Mouse (Mus musculus) lung, adult 18-20 months (tissue): Measurements from ENCODE around the gene Ccnjl.

ENCODE experiments used
- DNase-seq, 2 experiments: peaks; one replicate each; pipeline ENCODE4 v3.0.0; 2022; ENCODE audit warnings: mixed read lengths in 2 of 2

Ccnjl gene

DNA sequence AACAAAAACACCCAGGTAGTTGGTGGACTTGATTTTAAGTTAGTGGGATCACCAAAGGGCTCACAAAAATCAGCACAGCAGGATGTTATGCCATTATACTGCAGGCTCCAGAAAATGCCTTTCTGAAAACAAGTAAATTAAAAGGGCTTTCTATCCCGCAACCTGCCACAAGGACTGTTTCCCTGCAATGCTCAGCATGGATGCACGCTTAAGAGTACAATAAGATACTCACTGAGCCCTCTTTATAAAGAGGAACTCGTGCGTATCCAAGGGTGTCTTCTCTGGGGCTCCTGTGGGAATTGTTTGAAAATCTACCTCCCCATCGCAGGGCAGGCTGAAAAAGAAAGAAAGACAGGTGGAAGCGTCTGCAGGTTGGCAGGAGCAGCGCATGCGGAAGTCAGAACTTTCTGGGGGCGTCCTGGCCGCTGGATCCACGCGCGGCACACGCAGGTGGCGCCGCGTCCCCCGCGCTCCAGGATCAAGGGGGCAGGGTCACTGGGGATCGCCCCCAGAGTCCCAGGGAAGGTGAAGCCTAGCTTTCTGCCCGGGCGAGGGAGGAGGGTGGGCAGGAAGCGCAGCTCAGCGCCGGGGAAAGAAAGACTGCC, 404 bp upstream of the Ccnjl start:
- no peak for DNase-seq

DNA sequence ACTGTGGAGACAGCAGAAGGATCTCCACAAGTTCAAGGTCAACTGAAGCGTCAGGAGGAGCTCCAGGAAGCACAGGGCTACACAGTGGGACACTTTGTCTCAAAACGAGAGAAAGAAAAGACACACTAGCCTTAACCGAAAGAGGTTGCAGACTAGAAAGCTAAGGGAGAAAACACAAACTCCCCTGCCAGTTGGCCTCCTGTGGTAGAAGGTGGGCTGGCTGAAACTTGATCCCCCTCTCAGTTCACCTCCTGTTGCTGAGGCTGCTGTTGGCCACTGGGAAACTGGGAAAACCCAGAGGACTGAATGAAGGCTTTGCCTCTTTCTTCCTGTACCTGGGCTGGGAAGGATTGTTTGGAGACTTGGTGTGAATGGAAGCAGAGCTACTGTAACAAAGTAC, 1.5 kb downstream of the Ccnjl start:
- DNase-seq = no peak

DNA sequence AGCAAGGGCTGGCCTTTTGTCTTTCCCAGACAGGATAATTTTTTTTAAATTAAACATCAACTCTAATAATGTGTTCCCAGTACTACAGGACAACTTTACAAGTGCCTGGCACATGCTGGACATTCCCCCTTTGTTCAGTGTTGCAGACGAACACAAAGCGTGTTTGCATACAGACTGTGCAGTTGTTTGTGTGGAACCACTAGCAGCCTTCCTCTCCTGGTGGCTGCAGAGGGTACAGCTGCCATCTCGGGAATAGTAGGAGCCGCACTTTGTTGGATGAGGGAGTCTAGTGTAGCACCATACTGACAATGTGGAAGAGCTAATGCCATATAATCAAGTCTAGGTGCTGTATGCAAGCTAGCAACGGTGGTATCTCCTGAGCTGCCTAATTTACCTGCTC, 3.0 kb downstream of the Ccnjl start:
- no peak for DNase-seq

- no peak for DNase-seq
Observed at GRCm38 (mm10) chr11:43537074-43537473, 8.5 kb downstream of the Ccnjl start.

- DNase-seq = no peak
Observed at GRCm38 (mm10) chr11:43539863-43540262, 11.3 kb downstream of the Ccnjl start.

DNA sequence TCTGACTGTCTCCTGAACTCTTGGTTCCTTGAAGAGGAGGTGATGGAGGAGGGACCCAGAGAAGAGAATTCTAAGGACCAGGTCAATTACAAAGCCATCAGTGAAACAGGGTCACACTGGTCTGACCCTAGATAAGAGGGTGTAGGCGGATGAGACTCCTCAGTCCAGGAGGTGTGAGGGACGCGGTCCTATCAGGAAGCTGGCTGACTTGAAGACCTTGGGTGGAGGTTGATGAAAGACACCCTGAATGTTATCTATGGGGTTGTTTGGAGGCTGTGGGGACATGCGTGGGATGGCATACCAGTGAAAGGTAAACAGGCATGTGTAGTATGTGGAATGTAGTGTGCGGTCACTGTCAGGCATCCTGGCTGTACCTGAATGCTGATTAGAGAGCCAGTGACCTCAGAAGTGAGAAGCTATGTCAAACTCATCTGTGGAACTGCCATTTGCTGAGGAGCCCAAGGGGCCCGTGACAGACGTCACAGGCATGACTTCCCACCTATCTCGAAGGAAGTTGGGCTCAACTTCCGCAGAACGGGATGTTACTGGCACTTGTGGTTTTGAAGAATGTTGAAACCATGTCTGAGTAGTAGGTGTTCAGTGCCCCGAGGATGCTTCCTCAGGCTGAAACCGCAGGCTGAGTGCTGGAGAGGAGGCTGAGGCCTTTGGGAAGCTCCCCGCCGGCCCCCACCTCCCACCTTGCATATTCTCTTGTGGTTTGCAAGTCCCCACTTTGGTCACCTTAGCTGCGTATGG, 15.3 kb downstream of the Ccnjl start:
- DNase-seq = peak; percentile 16 to 17

- DNase-seq = no peak
Observed at GRCm38 (mm10) chr11:43544819-43545218, 16.2 kb downstream of the Ccnjl start.

GRCm38 (mm10) chr11:43545873-43546475, 17.4 kb downstream of the Ccnjl start:
- no peak for DNase-seq

DNA sequence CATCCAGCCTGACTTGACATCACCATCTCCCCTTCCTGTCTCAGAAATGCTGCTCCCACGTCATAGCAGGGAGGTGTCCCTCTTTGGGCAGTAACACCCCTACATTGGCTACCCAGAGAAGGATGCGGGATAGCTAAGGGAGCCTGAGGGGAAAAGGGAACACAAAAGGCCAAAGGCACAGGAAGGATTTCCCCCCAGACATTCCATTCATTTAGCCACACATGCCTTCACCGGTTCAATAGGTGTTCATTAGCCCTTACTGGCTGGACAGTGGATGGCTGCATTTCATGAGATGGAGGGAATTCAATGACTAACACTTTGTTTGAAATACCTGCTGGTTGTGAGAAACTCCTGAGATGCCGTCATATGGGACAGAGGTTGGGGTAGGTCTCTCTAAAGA, 18.1 kb downstream of the Ccnjl start:
- DNase-seq = no peak

DNA sequence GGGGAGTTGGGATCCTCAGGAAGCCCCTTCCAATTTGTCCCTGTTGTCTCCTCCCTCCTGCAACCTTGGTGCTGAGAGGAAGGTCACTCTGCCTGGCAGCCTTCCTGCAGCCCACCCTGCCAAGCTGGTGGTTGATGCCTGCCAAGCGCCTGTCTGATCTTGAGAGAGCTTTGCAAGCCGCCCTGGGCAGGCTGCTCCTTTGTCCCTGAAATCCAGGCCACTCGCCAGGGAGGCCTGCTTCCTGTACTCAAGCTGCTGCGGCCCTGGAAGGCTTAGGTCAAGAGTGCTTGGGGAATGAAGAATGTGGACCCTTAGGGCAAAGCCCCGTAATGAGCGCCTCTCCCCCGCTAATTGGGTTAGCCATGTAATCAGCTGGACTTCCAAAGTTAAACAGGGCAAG, 19.6 kb downstream of the Ccnjl start:
- peak; percentile 37 to 48 for DNase-seq

DNA sequence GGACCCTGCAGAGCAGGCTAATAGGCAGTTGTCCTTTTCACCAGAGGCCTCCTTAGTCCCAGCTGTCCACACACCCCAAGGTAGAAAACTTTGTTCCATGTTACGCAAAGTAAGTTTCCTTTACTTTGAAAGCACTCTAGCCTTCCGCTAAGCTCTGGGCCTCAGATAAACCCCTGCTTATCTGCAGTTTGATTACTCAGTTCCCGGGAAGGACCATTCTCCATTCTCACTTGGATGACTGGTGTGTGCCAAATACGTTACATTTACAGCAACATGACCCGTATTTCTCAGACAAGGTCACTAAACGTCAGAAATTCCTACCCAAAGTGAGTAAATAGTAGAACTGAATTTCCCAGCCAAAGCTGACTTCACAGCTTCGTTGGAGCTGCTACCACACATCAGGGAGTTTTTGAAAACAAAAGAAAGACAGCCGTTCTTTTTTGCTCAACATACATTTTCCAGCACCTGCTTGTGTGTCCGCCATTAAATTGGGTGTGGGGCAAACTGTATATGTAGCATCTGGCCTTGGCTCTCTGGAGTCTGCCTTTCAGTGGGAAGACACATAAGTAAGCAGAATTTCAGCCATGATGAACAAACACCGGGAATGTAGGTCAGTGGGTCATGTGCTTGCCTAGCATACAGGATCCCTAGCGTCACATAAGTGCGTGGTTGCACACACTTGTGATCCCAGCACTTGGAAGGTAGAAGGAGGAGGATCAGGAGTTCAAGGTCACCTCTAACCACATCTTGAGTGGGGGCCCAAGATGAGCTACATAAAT, 20.3 kb downstream of the Ccnjl start:
- DNase-seq = peak in 1 of 2 experiments; percentile 21

DNA sequence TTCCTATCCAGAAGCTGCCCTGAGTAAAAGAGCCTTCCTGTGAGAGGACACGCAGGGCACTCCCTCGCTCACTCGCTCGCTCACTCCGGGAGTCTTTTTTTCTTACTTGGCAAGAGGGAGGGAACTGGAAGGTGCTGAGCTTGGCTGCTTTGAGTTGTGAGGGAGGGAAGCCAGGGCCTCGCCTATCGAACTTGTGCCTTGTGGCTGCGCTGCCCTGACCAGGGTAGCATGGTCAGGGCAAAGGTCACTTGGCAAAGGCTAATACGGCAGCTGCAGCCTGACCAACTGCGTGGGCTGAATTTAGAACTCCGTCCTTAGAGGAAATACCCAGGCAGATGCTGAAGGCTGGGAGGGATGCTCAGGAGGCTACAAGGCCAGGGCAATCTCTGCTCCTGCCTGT, 21.1 kb downstream of the Ccnjl start:
- DNase-seq = peak; percentile 54 to 72

- no peak for DNase-seq
Observed at GRCm38 (mm10) chr11:43551756-43552155, 23.2 kb downstream of the Ccnjl start.

DNA sequence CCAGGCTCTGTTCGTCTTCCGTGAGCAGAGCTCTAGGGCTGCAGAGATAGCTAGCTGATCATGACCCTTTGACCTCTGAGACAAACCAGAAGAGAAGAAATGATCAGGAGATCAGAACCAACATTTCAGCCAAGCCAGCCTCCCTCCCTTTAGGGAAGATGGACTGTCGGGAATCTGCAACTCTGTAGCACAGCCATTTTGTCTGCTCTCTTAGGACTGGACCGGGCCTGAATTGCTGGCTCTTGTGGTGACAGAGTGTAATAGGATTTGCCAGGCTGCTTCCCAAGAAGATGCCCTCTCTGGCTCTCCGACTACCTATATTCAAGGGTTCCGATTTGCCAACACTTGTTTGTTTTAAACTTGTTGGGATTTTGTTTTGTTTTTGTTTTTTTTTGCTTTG, 24.1 kb downstream of the Ccnjl start:
- no peak for DNase-seq

GRCm38 (mm10) chr11:43556538-43556937, 28.0 kb downstream of the Ccnjl start:
- no peak for DNase-seq

DNA sequence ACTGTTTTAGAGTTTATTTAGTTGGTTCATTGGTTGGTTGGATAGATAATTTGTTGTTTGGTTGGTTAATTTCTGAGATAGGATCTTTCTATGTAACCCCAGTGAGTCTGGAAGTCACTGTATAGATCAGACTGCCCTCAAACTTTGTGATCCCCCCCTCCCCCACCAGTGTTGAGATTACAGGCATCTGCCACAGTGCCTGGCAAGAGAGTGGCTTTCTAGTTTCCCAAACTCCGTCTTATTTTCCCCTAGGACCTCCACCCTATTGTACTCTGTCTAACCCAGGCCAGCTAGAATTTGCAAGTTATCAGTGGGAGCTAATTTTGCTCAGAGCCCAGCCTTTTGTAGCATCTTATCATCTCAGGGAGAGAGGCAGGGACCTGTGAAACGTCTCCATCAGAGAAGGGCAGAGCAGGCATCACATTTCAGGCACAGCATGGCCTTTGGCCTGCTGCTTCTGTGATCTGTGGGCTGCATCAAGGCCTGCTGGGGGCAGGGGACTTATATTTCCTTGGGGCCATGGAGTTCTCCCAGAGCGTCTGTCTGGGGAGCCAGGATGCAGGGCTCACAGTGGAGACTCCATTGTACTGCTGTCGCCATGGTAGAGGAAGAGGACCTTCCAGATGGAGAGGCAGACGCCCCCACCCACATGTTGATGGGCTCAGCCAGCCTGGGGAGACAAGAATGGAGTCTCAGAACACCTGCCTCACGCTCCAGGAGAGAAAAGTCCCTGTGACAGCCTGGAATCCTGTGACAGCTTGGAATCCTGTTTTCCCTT, 31.1 kb downstream of the Ccnjl start:
- DNase-seq = no peak

DNA sequence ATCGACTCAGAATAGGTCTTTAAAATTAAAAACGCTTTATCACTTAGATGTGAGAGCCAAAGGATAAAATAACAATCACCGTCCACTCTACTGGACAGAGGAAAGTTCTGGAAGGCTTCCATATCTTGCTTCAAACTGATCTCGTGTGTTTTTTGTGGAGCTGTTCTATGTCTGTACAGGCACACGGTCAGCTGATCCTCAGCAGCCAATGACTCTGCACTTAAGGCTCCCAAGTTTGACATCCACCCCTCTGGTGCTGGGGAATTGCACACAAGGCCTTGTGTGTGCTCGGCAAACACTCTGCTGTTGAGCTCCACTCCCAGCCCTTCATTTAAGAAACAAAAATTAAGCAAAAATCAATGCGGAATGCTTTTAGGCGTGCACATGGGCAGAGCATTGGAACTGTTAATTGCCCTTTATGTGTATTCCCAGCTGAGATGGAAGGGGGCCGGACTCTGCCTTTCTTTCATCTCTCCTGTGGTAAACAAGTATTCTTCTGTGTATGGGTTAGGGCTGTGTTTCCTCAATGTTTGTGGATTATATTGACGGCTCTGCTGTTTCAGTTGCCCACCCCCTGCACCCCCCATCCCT, 35.2 kb downstream of the Ccnjl start:
- DNase-seq = no peak

DNA sequence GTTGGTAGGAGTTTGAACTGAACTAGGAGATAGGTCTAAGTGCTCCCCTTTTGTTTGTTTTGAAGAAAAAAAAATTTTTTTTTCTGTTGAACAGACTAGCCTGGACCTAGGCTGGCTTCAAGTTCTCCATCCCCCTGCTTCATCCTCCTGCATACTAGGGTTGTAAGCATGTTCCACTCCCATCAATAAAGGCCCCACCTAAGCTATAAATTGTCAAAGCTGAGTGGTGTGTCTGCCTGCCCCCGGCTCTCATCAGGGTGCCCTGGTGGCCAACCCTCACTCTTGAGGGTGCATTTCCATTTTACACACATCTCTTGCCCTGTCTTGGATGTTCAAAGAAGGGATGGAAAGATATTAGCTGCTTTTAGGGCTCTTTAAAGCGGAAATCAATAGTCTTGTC, 36.8 kb downstream of the Ccnjl start:
- DNase-seq = no peak

GRCm38 (mm10) chr11:43565852-43566251, 37.3 kb downstream of the Ccnjl start:
- no peak for DNase-seq

GRCm38 (mm10) chr11:43566696-43567095, 38.1 kb downstream of the Ccnjl start:
- no peak for DNase-seq

DNA sequence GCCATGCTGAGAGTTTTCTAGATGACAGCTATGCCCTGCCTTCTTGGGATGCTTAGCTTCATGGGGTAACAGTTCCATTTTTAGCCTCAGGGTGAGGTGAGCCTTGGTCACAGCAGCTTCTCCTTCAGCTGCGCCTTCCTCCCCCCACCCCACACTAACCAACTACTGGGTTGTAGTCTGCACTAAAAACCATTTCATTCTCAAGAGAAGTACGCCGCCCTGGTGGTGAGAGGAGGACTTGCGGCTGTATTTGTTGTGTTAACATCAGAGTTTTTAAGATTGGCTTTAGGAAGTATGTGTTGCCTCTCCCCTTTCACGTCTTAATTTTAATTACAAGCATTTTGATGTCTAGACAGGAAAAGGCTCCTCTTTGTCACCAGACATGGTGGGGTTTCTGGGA, 39.7 kb downstream of the Ccnjl start:
- DNase-seq = peak; percentile 27 to 42

DNA sequence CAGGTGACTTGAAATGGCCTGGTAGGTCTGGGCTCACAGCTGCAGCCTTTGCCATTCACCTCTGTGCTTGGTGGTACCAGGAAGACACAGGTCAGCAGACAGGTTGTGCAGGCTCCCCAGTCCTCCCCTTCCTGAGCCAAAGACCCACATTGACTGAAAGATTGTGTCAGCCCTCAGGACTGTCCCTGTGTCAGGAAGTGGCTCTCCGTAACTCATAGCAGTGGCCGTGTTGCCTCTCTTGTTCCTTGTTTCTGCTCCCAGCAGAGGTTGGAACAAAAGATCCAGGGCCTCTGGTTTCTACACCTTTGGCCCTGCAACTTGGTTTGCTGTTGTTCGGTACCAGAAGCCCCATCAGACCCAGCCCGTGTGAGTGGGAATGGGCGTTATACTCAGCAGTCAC, 40.6 kb downstream of the Ccnjl start:
- DNase-seq = no peak
